Mouse (Mus musculus): Measurements from ENCODE around the gene Snx25. TPM values are rescaled to one million over a fixed set of nuclear protein-coding genes. Genes with fewer than 3 reads are reported as not detected.
A peak's percentile ranks its signal among the peaks of the same experiment; 100 is the strongest.

Gene Snx25
- total and polyA plus RNA-seq, 3 experiments: 6.9 to 22.2 (median 13.4) TPM

DNA sequence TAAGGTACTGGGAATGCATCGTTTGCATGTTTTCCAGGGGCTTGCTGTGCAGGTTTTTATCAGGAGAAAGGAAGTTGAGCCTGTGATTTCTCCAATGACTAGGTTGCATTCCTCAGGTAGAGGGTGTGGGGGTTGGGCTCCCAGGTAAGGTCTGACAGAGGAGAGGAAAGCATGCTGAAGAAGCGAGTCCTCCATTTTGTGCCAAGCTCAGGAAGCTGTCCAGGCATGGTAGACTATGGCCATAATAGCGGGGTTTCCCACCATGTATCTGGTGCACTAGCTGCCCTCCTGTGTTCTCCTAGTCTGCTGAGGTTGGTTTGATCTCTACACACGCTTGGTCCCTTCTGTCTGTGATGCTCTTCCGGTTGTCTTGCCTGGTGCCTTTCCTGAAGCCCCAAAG, 45.7 kb upstream of the Snx25 start:
- Histone ChIP-seq H3K4me2 (ENCODE audit: insufficient read depth, low read depth, poor library complexity, severe bottlenecking) (no peak overlapping the region), H3K27ac (ENCODE audit: insufficient read depth, low read depth) (no peak overlapping the region), H3K4me3 (replicated peaks in 1 of 3; ENCODE audit: low read depth in 2 of 3, low read length in 2 of 3, poor library complexity in 1 of 3) (no peak overlapping the region), H3K9ac (ENCODE audit: insufficient read depth, low read depth) (no peak overlapping the region), H3K27me3 (replicated peaks) (no peaks in the 10 kb centered on the region), H3K79me2 (replicated peaks; ENCODE audit: control insufficient read depth, extremely low read depth, insufficient read depth, poor library complexity, severe bottlenecking) (no peaks in the 10 kb centered on the region), H3K4me1 (ENCODE audit: control insufficient read depth in 1 of 2, insufficient read depth in 2 of 2) (peaks cover 11 to 20% of the 10 kb centered on the region in 2 experiments), H3K36me3 (replicated peaks in 1 of 2; ENCODE audit: control insufficient read depth in 1 of 2, insufficient read depth in 1 of 2, low read length in 1 of 2) (peaks cover 13 to 55% of the 10 kb centered on the region in 2 experiments), H3K9me3 (replicated peaks; ENCODE audit: low read length) (no peaks in the 10 kb centered on the region)
- no peak for DNase-seq (ENCODE audit: extremely low read depth)
- no peak for TF ChIP-seq IRF4 (IDR thresholded peaks at IDR 0.05; ENCODE audit: low read depth, low read length)
- no peak for TF ChIP-seq TCF12 (IDR thresholded peaks at IDR 0.05; ENCODE audit: low read depth, low read length)
- TF ChIP-seq ELF1 (IDR thresholded peaks at IDR 0.05; ENCODE audit: low read depth, low read length): no peak
- TF ChIP-seq MAX (IDR thresholded peaks at IDR 0.05; ENCODE audit: low read length): no peak
- no peak for TF ChIP-seq ZKSCAN1 (IDR thresholded peaks at IDR 0.05; ENCODE audit: borderline replicate concordance, low read depth, low read length)
- no peak for TF ChIP-seq POLR2AphosphoS2 (IDR thresholded peaks at IDR 0.05; ENCODE audit: low read depth, low read length)
- no peak for TF ChIP-seq NELFE (IDR thresholded peaks at IDR 0.05; ENCODE audit: low read depth, low read length)
- TF ChIP-seq GABPA (IDR thresholded peaks at IDR 0.05; ENCODE audit: insufficient replicate concordance, low read depth, low read length): no peak
- no peak for TF ChIP-seq ZNF384 (IDR thresholded peaks at IDR 0.05; ENCODE audit: low read depth, low read length)
- TF ChIP-seq KAT2A (IDR thresholded peaks at IDR 0.05; ENCODE audit: insufficient replicate concordance, low read length): no peak
- no peak for TF ChIP-seq ETS1 (conservative IDR thresholded peaks at IDR 0.05; ENCODE audit: low read depth, low read length)
- no peak for TF ChIP-seq USF2 (conservative IDR thresholded peaks at IDR 0.05; ENCODE audit: low read depth, low read length)
- TF ChIP-seq TBP (conservative IDR thresholded peaks at IDR 0.05; ENCODE audit: low read depth, low read length): no peak
- TF ChIP-seq USF1 (IDR thresholded peaks at IDR 0.05; ENCODE audit: low read depth, low read length): no peak
- no peak for TF ChIP-seq SMC3 (IDR thresholded peaks at IDR 0.05; ENCODE audit: low read depth, low read length)
- no peak for TF ChIP-seq RCOR1 (conservative IDR thresholded peaks at IDR 0.05; ENCODE audit: low read depth, low read length)
- no peak for TF ChIP-seq POLR2A (IDR thresholded peaks at IDR 0.05; ENCODE audit: low read depth, low read length)
- in situ Hi-C loops (cut with MboI; ENCODE audit: low pct_ligation_motif_present, low pct_unique_long_range_greater_than_20kb, low sequenced_read_pairs): no loop called here
- dilution Hi-C loops (cut with MboI; ENCODE audit: extremely low pct_ligation_motif_present, extremely low pct_unique_long_range_greater_than_20kb, low sequenced_read_pairs): no loop called here

DNA sequence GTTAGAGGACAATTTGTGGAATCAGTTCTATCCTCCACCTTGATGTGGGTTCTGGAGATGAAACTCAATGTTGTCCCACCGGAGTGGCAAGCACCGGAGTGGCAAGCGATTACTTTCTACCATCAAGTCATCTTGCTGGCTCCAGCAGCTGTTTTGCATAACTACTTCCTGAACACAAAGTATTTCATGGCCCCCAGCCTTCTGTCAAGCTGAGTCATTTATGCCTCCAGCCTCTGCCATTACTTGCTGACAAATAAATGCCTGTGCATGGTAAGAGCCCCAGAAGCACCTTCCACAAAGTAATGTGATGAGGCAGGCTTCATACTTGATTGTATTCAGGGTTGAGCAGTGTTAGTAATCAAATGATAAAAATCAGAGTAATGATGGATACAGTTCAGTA, 44.9 kb upstream of the Snx25 start:
- in situ Hi-C loops (cut with MboI; ENCODE audit: low pct_ligation_motif_present, low pct_unique_long_range_greater_than_20kb, low sequenced_read_pairs): no loop called here
- Histone ChIP-seq H3K4me1 (ENCODE audit: control insufficient read depth in 1 of 2, insufficient read depth in 2 of 2) (peaks cover 11 to 20% of the 10 kb centered on the region in 2 experiments), H3K9ac (ENCODE audit: insufficient read depth, low read depth) (no peak overlapping the region), H3K27ac (ENCODE audit: insufficient read depth, low read depth) (no peak overlapping the region; the same call in 1 of the 2 replicates), H3K9me3 (replicated peaks; ENCODE audit: low read length) (no peaks in the 10 kb centered on the region), H3K36me3 (replicated peaks in 1 of 2; ENCODE audit: control insufficient read depth in 1 of 2, insufficient read depth in 1 of 2, low read length in 1 of 2) (peaks cover 16 to 55% of the 10 kb centered on the region in 2 experiments), H3K79me2 (replicated peaks; ENCODE audit: control insufficient read depth, extremely low read depth, insufficient read depth, poor library complexity, severe bottlenecking) (no peaks in the 10 kb centered on the region), H3K4me2 (ENCODE audit: insufficient read depth, low read depth, poor library complexity, severe bottlenecking) (peak overlapping the region; percentile 41; the same call in 1 of the 2 replicates), H3K4me3 (replicated peaks in 1 of 3; ENCODE audit: low read depth in 2 of 3, low read length in 2 of 3, poor library complexity in 1 of 3) (no peak overlapping the region), H3K27me3 (replicated peaks) (no peaks in the 10 kb centered on the region)
- DNase-seq (ENCODE audit: extremely low read depth): peak; percentile 79
- dilution Hi-C loops (cut with MboI; ENCODE audit: extremely low pct_ligation_motif_present, extremely low pct_unique_long_range_greater_than_20kb, low sequenced_read_pairs): no loop called here
- TF ChIP-seq JUN (IDR thresholded peaks at IDR 0.05; ENCODE audit: insufficient read depth, low read depth, low read length): peak; percentile 44; the same call in 1 of the 2 replicates
- no peak for TF ChIP-seq MAX (IDR thresholded peaks at IDR 0.05; ENCODE audit: low read length)
- TF ChIP-seq JUND (conservative IDR thresholded peaks at IDR 0.05; ENCODE audit: low read depth, low read length): peak; percentile 51; the same call in 1 of the 2 replicates
- TF ChIP-seq CHD2 (IDR thresholded peaks at IDR 0.05; ENCODE audit: low read length): no peak; the same call in 1 of the 2 replicates
- TF ChIP-seq HCFC1 (IDR thresholded peaks at IDR 0.05; ENCODE audit: low read depth, low read length): no peak
- TF ChIP-seq TBP (conservative IDR thresholded peaks at IDR 0.05; ENCODE audit: low read depth, low read length): peak; percentile 51; the same call in 1 of the 2 replicates
- peak; percentile 18; the same call in 1 of the 2 replicates for TF ChIP-seq POLR2A (IDR thresholded peaks at IDR 0.05; ENCODE audit: low read depth, low read length)
- TF ChIP-seq ELF1 (IDR thresholded peaks at IDR 0.05; ENCODE audit: low read depth, low read length): peak; percentile 67; the same call in 1 of the 2 replicates
- no peak for TF ChIP-seq KAT2A (IDR thresholded peaks at IDR 0.05; ENCODE audit: insufficient replicate concordance, low read length)
- peak; percentile 35; the same call in 1 of the 2 replicates for TF ChIP-seq ETS1 (conservative IDR thresholded peaks at IDR 0.05; ENCODE audit: low read depth, low read length)
- no peak for TF ChIP-seq RCOR1 (conservative IDR thresholded peaks at IDR 0.05; ENCODE audit: low read depth, low read length)
- TF ChIP-seq ZMIZ1 (IDR thresholded peaks at IDR 0.05; ENCODE audit: low read depth, low read length): no peak
- no peak for TF ChIP-seq ZC3H11A (IDR thresholded peaks at IDR 0.05; ENCODE audit: low read depth, low read length)
- peak; percentile 28; the same call in 1 of the 2 replicates for TF ChIP-seq BHLHE40 (IDR thresholded peaks at IDR 0.05; ENCODE audit: low read depth, low read length)
- TF ChIP-seq ZKSCAN1 (IDR thresholded peaks at IDR 0.05; ENCODE audit: borderline replicate concordance, low read depth, low read length): no peak
- no peak for TF ChIP-seq TCF12 (IDR thresholded peaks at IDR 0.05; ENCODE audit: low read depth, low read length)
- no peak for TF ChIP-seq MAZ (IDR thresholded peaks at IDR 0.05; ENCODE audit: low read depth, low read length)
- TF ChIP-seq UBTF (IDR thresholded peaks at IDR 0.05; ENCODE audit: low read depth, low read length): no peak
- no peak for TF ChIP-seq MXI1 (IDR thresholded peaks at IDR 0.05; ENCODE audit: low read depth, low read length)
- TF ChIP-seq CTCF (conservative IDR thresholded peaks at IDR 0.05 in 1 of 2, IDR thresholded peaks at IDR 0.05 in 1 of 2; ENCODE audit: low read depth in 2 of 2, low read length in 2 of 2): no peak
- TF ChIP-seq E2F4 (IDR thresholded peaks at IDR 0.05; ENCODE audit: insufficient replicate concordance, low read depth, low read length): no peak
- no peak for TF ChIP-seq RAD21 (IDR thresholded peaks at IDR 0.05; ENCODE audit: low read depth, low read length)
- no peak for TF ChIP-seq CHD1 (IDR thresholded peaks at IDR 0.05; ENCODE audit: low read depth, low read length)
- TF ChIP-seq GABPA (IDR thresholded peaks at IDR 0.05; ENCODE audit: insufficient replicate concordance, low read depth, low read length): no peak
